In the genomic region with DNA sequence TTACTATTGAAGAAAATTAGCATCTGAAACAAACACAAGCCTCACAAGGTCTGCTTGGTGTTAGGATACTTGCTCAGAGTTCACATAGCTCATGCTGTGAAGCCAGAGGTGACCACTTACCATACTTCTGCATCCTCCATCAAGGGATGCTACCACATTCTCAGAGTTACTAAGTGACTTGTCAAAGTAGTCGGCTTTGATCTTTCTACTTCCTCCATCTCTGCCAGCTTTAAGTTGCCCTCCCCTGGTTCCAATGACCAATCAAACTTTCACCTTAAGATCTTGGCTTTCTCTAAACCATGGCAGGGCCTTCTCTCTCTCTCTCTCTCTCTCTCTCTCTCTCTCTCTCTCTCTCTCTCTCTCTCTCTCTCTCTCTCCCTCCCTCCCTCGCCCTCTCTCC, we compare ENCODE assay signal across 23 mouse cellular contexts.
"Had no signal": no experiment of that assay in that cellular context is flagged by ENCODE, and none has a peak within 500 bp of the region (broad histone marks: within the 10 kb centered on the region; RNA-seq: fewer than 3 reads in every experiment).

No protein-coding gene starts in this region.

- ATAC-seq: intestine, embryonic 16.5 days; liver, embryonic 12.5 days; midbrain, embryonic 15.5 days had no signal

- H3K27ac ChIP-seq: kidney, embryonic 15.5 days; limb, embryonic 10.5 days; limb, embryonic 13.5 days; liver, embryonic 12.5 days; liver, embryonic 15.5 days; lung, embryonic 15.5 days; midbrain, embryonic 12.5 days; midbrain, embryonic 15.5 days; neural tube, embryonic 12.5 days; neural tube, embryonic 15.5 days had no signal

- H3K4me3 ChIP-seq: kidney, embryonic 15.5 days; limb, embryonic 10.5 days; limb, embryonic 13.5 days; liver, embryonic 12.5 days; liver, embryonic 15.5 days; lung, embryonic 15.5 days; midbrain, embryonic 12.5 days; midbrain, embryonic 15.5 days; neural tube, embryonic 12.5 days; neural tube, embryonic 15.5 days had no signal

- H3K9ac ChIP-seq: kidney, embryonic 15.5 days; limb, embryonic 13.5 days; liver, embryonic 12.5 days; liver, embryonic 15.5 days; lung, embryonic 15.5 days; midbrain, embryonic 12.5 days; midbrain, embryonic 15.5 days; neural tube, embryonic 12.5 days; neural tube, embryonic 15.5 days had no signal

- H3K9me3 ChIP-seq: kidney, embryonic 15.5 days; limb, embryonic 10.5 days; limb, embryonic 13.5 days; liver, embryonic 12.5 days; liver, embryonic 15.5 days; lung, embryonic 15.5 days; midbrain, embryonic 12.5 days; midbrain, embryonic 15.5 days; neural tube, embryonic 12.5 days; neural tube, embryonic 15.5 days had no signal

- H3K27me3 ChIP-seq: kidney, embryonic 15.5 days; limb, embryonic 13.5 days; liver, embryonic 12.5 days; liver, embryonic 15.5 days; lung, embryonic 15.5 days; midbrain, embryonic 12.5 days; midbrain, embryonic 15.5 days; neural tube, embryonic 12.5 days; neural tube, embryonic 15.5 days had no signal

- DNase-seq: kidney, adult 18-20 months; kidney, postnatal 10 days; kidney, postnatal 36 days; liver; lung, adult 18-20 months; lung, postnatal 10 days; lung, postnatal 36 days; retina, postnatal 1 day; right cerebral cortex, postnatal 25 days; spleen, adult 18-20 months; thymus, adult 18-20 months; thymus, postnatal 25 days had no signal

- H3K4me2 ChIP-seq: kidney, embryonic 15.5 days; limb, embryonic 13.5 days; liver, embryonic 12.5 days; liver, embryonic 15.5 days; lung, embryonic 15.5 days; midbrain, embryonic 12.5 days; midbrain, embryonic 15.5 days; neural tube, embryonic 12.5 days; neural tube, embryonic 15.5 days had no signal

- H3K36me3 ChIP-seq: kidney, embryonic 15.5 days; limb, embryonic 10.5 days; limb, embryonic 13.5 days; liver, embryonic 12.5 days; liver, embryonic 15.5 days; lung, embryonic 15.5 days; midbrain, embryonic 12.5 days; midbrain, embryonic 15.5 days; neural tube, embryonic 12.5 days; neural tube, embryonic 15.5 days had no signal

- H3K4me1 ChIP-seq: kidney, embryonic 15.5 days; limb, embryonic 10.5 days; limb, embryonic 13.5 days; lung, embryonic 15.5 days; midbrain, embryonic 12.5 days; midbrain, embryonic 15.5 days; neural tube, embryonic 12.5 days; neural tube, embryonic 15.5 days had no signal
